Mouse (Mus musculus): ENCODE measurements around the gene Tph2. TPM values are rescaled to one million over a fixed set of nuclear protein-coding genes. Genes with fewer than 3 reads are reported as not detected.

Gene Tph2
- polyA plus RNA-seq, 2 experiments from 2014 or later, result not detected

Other genes with a start within 250 kb of the Tph2 start
- gene Tbc1d15, start 66.4 kb upstream of the Tph2 start, polyA plus RNA-seq (2017; shearing (Covaris generic)), result 100 to 1,000 TPM in 1 of 2 experiments, 10 to 100 TPM in 1; 87.7 to 108 TPM
- 10 to 100 TPM; 21.3 to 26.2 TPM for gene Rab21, start 130.6 kb upstream of the Tph2 start, polyA plus RNA-seq (2017; shearing (Covaris generic))
- gene Tmem19, start 177.5 kb upstream of the Tph2 start, polyA plus RNA-seq (2017; shearing (Covaris generic)), result 10 to 100 TPM; 41.0 to 44.7 TPM
- gene Thap2, start 199.4 kb upstream of the Tph2 start, polyA plus RNA-seq (2017; shearing (Covaris generic)), result 10 to 100 TPM; 12.8 to 13.7 TPM
- gene Zfc3h1, start 199.9 kb upstream of the Tph2 start, polyA plus RNA-seq (2017; shearing (Covaris generic)), result 10 to 100 TPM; 23.2 to 35.4 TPM

Data from activated CD4-positive, CD25-positive, alpha-beta regulatory T cell, adult 4 months (primary cell).